Mouse (Mus musculus) testis, postnatal 10 days (tissue): Measurements from ENCODE around the gene Olfr1120.
"Not testable (repeated sequence)": the region's sequence is repeated elsewhere in the genome, so short reads cannot be mapped to it uniquely, and the experiment has no call there.

Experiments used
- DNase-seq: peaks from one replicate; pipeline ENCODE4 v3.0.0; 2021; ENCODE audit warnings: low spot score

Gene Olfr1120

GRCm38 (mm10) chr2:87354515-87354914 is at the start of gene Olfr1120:
Gene Olfr1120 (plus strand): TSS chr2:87354815.
- no peak for DNase-seq

GRCm38 (mm10) chr2:87307281-87307680 is 47.3 kb upstream of the Olfr1120 start, which contains the start of gene Olfr1118:
Gene Olfr1118 (plus strand): TSS chr2:87307581.
- no peak for DNase-seq

- not testable (repeated sequence) for DNase-seq
Observed at GRCm38 (mm10) chr2:87360121-87360520, 5.5 kb downstream of the Olfr1120 start.

- DNase-seq: no peak
Observed at GRCm38 (mm10) chr2:87369595-87369994, 15.0 kb downstream of the Olfr1120 start, which contains the start of gene Olfr1121. Gene Olfr1121 (plus strand): TSS chr2:87369895.

GRCm38 (mm10) chr2:87371726-87372125 is 17.1 kb downstream of the Olfr1120 start:
- DNase-seq: peak; percentile 30

- DNase-seq: no peak
Observed at GRCm38 (mm10) chr2:87383935-87384334, 29.3 kb downstream of the Olfr1120 start.

GRCm38 (mm10) chr2:87385549-87385948 is 30.9 kb downstream of the Olfr1120 start, which contains the start of gene Olfr1122:
Gene Olfr1122 (plus strand): TSS chr2:87385849.
- no peak for DNase-seq

GRCm38 (mm10) chr2:87393605-87394004 is 39.0 kb downstream of the Olfr1120 start:
- not testable (repeated sequence) for DNase-seq

GRCm38 (mm10) chr2:87394686-87395085 is 40.1 kb downstream of the Olfr1120 start:
- DNase-seq: not testable (repeated sequence)
